Mouse (Mus musculus) adrenal gland, postnatal 36 days (tissue): ENCODE measurements around the gene Zfp111. TPM values are rescaled to one million over a fixed set of nuclear protein-coding genes. Genes with fewer than 3 reads are reported as not detected.

Experiments used
- DNase-seq, 2 experiments: peaks; one replicate each; pipeline ENCODE4 v3.0.0; 2021; ENCODE audit warnings: mixed read lengths in 1 of 2
- long read RNA-seq, 2 experiments: library from polyadenylated mRNA; stranded (forward); transcript quantifications; one replicate each; pipeline ENCODE4 v2.0.0; 2021; ENCODE audit warnings: borderline sequencing depth in 2 of 2
- total RNA-seq, 2 experiments: library from RNA; stranded (reverse); gene quantifications; 2 replicates each; pipeline ENCODE4 v1.2.3; 2021

Gene Zfp111
- 1 to 10 TPM; 8.1 to 9.9 TPM for total RNA-seq
- long read RNA-seq, experiment 1, full-length matches to known transcripts = 4 of 4 reads
- long read RNA-seq, experiment 1, partial matches to known transcripts = 0 of 4 reads
- long read RNA-seq, experiment 1, other reads (novel, unspliced or antisense) = 0 of 4 reads
- long read RNA-seq, experiment 2 = 0 reads

DNA sequence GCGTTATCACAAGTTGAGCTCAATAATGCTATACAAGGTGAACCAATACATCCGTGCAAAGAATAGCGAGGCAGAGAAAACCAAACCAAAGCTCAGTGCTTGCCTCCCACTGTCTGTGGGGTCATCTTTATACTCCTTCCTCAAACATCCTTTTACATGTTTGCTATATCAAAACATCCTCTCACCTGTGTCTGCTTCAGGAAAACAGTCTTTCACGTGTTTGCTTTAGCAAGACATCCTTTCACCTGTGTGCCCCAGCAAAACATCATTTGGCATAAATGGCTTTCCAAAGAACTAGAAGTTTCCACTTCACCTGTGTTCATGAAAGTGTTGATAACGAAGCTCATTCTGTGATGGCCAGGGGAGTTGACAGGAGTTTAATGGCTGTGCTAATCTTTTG, at the start of gene Zfp111:
Zfp111 (minus strand) TSS at position 101 of the 400 bp plus-strand sequence.
- DNase-seq = no peak

DNA sequence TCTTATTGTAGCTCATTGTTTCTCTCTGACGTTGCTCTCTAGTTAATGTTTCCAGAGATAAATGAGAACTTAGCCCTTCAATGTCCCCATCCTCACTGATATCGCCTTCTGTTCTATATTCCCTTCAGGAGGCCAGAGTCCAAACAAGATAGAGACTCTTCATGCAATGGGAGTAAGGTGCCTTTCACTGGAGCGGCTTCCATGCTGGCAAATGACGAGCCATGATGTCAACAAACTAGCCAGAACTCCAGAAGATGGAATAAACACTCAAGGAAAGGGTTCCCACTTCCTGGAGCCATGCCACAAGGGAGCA, 48.7 kb upstream of the Zfp111 start:
- DNase-seq = no peak

DNA sequence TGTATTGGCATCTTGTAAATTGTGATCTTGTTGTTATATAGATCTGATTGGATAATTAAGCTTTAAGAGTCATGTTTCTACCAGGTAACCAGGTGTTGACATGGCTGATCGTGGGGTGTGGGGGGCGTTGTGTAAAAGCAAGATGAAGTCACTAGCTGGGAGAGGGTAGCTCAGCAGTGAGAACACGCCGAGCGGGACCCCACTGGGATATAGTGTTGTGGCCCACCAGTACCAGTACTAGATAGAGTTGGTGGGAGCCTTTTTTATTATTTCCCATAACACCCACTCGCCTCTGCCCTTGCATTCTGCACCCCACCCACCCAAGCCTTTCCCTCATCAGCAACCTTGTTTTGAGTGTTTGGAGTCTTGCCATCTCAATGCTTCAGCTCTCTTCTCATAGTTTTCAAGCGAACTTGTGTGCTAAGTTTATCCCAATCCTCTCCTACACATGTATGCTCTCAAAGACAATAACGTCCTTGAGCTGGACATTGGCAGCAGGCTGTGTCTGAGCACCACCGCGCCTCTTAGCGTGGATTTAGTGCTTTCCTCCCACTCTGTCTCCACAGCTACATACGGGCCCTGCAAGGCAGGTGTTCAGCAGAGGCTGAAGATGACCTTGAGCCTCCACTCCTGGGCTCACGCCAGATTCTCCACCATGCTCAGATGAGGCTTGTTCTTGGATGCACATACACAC, 48.2 kb upstream of the Zfp111 start:
- no peak for DNase-seq

DNA sequence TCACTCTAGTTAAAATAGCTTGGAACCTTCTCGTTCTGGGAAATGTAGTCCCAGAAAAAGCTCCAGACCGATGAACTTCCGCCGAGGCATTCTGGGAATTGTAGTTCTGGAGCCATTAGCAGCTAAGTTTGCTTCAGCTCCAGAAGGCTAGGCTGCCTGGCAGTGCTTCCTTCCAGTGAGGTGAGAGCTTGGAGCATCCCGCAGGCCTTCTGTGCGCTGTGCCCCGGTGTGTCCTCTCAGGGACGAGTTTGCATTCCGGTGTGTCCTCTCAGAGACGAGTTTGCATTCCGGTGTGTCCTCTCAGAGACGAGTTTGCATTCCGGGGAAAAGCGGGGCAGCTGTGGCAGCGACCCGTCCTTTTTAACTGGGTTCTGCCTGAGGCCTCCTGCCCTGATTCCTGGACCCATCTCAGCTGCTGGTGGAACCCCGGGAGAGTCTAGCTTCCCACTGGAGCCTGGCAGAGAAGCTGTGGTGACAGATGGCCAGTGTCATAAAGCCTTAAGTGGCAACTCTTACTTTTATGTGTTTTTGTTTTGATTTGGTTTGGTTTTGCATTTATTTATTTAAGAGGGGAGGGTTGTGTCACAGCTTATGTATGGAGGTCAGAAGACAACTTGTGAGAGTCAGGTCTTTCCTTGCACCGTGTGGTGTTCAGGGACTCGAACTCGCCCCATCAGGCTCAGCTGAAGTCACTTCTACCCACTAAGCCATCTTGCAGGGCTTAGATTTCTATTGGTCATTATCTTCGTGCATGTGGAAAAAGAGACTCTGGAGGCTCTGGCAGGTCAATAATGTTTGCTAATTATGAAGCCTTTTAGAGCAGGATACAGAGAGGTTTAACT, 43.6 kb upstream of the Zfp111 start, which contains the start of gene Zfp108:
Zfp108 (plus strand) TSS at position 162 of the 842 bp plus-strand sequence.
- DNase-seq = peak; percentile 83 to 88

DNA sequence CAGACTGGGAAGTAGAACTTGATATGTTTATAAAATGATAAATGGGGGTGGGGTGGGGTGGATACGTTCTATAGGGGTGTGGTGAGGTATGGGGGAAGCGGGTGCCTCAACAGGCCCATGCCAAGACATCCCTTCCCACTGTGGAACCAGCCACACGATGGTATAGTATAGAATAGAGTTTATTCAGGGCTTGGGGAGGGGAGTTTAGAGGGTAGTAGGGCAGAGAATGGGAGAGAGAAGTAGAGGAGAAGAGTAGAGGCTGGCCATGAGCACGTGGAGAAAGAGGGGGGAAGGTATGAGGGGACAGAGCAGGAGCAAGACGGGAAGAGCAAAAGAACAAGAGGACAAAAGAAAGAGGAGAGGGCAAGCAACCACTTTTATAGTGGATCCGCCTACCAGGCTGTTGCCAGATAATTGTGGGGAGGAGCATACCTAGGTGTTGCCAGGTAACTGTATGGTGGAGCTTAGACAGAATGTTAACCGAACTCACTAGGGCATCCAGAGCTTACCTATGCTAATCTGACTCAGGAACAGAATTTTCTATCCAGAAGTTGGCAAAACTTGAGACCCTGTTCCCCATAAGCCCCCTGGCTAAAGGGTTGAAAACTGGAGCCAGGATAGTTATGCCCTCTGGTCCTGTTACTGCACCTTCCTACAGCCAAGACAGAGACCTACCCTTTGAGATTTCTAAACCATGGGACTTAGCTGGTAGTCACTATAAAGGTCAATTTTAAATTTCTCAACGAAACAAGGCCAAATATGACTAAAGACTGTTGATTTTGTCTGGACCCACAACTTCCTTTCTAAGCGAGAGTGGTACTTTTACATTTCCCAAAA, 42.8 kb upstream of the Zfp111 start:
- no peak for DNase-seq

DNA sequence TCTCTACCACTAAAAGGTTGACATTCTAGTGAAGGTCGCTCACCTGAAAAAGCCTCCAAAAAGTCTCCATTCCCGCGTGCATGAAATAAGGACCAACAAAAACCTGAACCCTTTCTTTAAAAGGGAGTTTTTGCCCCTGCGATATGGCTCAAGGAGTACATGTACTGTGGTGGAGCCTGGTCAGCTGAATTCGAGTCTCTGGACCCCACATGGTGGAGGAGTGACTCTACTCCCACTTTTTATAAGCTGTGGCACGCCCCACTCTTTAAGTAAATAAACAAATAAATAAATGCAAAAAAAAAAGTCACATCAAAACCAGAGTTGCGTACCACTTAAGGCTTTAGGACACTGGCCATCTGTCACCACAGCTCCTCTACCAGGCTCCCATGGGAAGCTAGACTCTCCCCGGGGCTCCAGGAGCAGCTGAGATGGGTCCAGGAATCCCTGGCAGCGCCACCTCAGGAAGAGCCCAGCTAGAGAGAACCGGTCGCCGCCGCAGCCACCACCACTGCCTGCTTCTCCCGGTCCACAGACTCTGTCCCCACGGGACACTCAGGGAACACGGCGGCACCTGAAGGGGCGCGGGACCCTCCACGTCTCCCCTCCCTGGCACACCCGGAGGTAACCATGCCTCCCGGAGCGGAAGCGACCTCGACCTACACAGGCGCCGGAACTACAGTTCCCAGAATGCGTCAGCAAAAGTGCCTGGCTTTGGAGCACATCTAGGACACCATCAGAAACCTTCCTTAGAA, 26.0 kb upstream of the Zfp111 start, which contains the start of gene Zfp109:
Zfp109 (minus strand) TSS at position 521 of the 752 bp plus-strand sequence.
- DNase-seq = peak; percentile 77 to 78

DNA sequence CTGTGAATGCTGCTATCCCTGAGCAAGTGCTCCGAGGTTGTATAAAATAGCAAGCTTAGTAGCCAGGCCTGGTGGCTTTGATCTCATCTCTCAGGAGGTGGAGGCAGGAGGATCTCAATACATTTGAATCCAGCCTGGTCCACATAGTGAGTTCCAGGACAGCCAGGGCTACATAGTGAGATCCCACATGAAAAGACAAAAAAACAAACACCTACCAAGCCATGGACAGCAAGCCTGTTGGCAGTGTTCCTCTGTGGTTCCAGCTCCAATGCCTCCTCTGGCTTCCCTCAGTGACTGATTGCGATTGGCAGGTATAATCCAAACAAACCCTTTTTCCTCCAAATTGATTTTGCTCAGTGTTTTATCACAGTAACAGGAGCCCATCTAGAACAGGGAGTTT, 947 bp downstream of the Zfp111 start:
- DNase-seq = no peak

DNA sequence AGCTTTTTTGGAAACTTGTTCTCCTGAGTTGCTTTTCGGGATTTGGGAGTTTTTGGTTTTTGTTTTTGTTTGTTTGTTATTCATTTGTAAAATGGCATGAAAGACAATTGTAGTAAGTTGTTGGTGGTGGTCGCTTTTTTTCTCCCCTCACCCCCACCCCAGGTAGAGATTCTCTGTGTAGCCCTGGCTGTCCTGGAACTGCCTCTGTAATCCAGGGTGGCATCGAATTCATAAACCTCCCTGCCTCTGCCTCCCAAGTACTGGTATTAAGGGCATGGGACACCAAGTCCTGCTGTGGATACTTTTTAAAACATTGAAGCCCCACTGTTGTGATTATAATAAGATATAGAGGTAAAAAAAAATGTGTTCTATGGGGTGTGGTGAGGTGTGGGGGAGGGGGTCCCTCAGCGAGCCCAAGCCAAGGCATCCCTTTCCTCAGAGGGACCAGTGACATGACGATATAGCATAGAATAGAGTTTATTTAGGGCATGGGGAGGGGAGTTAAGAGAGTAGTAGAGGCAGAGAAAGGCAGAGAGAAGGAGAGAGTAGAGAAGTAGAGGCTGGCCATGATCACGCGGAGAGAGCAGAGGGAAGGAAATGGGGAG, 2.9 kb downstream of the Zfp111 start:
- no peak for DNase-seq

DNA sequence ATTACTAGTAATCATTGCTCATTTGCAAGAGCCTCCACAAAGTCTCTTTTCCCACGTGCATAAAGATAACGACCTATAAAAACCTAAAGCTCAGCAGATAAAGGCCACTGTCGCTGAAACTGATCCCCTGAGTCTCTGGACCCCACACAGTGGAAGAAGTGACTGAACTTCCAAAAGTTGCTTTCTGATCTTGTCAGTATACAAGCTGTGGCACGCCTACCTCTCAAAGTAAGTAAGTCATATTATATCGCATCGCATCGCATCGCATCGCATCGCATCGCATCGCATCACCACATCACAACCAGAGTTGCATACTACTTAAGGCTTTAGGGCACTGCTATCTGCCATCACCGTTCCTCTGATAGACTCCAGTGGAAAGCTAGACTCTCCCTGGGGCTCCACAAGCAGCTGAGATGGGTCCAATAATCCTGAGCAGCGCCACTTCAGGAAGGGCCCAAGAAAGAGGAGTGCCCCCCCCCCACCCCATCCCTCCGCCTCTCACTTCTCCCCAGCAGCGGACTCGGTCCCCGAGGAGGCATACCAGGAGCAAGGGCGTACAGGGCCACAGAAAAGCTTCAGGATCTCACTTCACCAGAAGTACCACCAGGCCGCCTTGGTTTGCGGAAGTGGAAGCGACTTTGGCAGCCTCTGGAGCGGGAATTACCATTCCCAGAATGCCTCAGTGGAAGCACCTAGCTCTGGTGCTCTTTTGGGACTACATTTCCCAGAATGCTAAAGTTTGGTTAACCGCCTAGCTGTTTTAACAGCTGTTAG, 3.6 kb downstream of the Zfp111 start:
- DNase-seq = peak; percentile 70 to 73

DNA sequence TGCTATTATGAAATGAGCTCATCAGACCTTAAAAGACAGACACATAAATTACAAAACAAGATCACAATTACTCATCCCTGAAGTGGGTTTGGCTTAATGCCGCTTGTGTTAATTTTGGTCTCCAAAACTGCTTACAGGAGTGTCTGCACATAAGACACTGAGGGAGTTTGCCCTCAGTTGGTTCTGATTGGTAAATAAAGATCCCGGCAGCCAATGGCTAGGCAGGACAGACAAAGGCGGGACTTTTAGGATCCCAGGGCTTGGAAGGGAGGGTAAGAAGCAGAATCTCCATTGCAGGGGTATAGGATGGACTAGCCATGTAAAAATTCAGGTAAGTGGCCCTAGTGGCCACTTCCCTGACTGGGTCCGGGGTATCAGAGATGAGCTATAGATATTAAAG, 14.3 kb downstream of the Zfp111 start:
- DNase-seq = no peak

DNA sequence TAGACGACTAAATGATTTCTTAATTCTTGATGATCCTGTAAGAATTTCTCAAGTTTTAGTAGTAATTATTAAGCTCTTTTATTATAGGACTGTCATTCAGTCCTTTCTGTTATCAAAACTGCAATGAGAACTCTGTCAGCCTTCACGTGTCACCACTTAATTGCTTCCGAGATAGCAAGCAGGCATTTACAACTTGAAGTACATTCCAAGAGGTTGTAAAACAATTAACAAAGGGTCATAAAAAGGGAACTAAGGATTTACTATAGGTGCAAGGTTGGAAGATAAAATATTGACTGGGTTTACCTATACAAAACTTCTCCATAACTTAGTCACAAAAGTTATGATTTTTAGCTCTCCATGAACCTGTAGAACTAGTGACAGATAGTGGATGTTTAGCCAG, 18.1 kb downstream of the Zfp111 start:
- DNase-seq = no peak

DNA sequence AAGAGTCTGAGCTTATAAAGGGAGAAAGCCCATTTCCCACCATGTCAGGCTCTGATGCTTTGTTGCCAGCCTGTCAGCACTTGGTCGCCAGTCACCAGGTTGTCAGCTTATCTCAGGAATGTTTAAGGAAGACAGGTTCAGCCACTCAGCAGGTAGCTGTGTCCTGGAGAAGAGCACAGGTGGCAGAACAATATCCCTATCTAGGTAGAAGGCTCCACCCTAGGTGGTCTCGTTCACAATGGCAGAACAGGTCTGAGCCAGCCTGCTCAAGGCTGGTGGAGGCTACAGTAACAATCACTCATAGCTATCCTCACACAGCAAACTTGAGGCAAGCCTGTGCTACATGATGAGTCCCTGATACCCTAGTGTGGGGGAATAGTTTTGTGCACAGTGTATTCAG, 19.9 kb downstream of the Zfp111 start:
- DNase-seq = no peak

DNA sequence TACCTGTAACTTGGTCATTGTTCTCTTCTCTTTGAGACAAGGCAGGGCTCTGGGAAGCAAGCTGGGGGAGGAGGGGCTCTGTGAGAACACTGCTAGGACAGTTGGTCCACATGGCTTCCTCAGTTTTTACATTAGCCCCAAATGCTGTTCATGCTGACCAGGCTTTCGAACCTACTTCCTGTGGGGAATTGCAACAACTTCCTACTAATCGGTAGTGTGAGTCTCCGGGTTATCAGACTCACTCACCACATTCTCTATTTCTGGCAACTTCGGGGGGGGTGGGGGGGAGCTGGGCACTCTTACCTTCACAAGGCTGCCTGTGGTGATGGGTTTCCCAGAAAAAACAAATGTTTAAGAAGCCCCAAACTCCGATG, 21.7 kb downstream of the Zfp111 start:
- DNase-seq = no peak

DNA sequence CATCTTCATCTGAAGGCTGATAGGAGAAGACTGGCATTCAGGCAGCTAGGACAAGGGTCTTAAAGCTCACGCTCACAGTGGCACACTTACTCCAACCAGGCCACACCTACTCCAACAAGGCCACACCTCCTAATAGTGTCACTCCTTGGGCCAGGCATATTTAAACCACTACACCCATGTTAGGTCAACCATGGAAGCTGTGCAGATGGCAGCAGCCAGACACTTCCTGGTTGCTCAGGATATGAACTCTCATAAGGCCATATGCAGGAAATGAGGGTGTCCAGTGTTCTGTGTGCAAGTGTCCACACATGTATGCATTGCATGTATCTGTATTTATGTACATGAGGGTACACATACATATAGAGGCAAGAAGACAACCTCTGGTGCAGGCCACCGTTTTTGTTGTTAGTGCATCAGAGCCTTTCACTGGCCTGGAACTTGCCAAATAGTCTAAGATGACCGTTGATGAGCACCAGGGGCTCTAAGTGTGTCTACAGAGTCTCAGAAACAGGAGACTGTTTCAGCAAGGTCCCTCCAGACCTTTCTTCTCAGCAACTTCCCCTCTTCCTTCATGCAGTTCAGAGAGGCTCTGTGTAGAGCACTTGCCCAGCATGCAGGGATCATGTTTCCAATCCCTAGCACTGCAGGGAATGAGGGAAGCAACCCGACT, 22.2 kb downstream of the Zfp111 start:
- no peak for DNase-seq

DNA sequence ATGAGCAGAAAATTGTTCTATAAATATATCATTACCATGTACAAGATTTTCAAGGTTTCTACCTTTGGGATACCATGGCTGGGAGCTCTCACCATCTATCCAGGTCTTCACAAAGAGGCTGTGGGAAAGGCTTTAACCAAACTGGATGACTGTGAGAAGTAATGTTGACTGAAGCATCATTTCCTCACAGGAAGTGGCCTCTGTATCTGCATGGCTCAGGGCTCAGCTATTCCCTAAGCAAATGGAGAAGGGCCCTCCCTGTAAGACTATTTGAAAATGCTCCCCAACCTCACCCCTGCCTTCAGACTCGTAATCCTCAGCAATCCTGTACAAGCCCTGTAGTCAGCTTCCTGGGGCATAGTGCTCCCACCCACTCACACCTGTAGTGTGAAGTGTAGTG, 23.6 kb downstream of the Zfp111 start:
- no peak for DNase-seq

DNA sequence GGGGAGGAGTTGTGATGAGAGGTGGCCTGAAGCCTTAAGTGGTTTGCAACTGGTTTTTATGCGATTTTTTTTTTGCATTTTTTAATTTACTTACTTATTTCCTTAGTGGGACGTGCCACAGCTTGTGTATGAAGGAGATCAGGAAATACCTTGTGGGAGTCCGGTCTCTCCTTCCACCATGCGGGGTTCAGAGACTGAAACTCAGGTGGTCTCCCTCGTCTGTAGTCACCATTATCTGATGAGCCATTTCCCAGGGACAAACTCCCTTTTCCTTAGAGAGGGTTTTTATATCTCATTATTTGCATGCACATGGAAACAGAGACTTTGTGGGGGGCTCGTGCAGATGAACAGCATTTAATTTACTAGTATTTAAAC, 35.9 kb downstream of the Zfp111 start:
- no peak for DNase-seq

DNA sequence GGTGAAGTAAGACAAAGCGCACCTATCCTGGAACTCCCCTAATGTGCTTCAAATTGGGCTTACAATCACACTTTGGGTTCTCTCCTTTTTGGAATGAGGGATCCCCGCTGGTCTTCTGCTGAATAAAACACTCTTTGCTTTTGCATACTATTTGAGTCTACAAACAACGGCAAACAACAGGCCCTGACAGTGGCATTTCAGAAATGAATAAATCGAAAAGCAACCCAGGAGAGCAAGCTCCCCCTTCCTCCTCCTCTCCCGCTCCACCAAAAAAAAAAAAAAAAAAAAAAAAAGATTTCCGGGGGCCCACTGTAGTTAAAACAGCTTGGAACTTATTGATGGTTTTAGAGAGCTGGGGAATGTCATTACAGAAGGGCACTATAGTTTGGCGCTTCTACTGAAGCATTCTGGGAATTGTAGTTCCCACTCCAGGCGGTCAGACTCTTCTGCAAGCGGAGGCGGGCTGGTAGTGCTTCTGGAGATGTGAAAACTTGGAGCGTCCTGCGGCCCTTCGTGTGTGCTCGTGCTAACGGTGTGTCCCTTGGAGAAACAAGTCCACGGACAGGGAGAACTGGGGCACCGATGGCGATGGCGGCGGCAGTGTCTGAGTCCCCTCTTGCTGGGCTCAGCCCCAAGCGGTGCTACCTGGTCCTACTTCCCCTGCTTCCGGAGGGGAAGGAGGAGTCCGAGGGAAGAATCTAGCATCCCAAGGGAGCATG, 36.5 kb downstream of the Zfp111 start, which contains the start of gene Zfp114:
Zfp114 (plus strand) TSS at position 443 of the 719 bp plus-strand sequence.
- DNase-seq = peak; percentile 27 to 49

DNA sequence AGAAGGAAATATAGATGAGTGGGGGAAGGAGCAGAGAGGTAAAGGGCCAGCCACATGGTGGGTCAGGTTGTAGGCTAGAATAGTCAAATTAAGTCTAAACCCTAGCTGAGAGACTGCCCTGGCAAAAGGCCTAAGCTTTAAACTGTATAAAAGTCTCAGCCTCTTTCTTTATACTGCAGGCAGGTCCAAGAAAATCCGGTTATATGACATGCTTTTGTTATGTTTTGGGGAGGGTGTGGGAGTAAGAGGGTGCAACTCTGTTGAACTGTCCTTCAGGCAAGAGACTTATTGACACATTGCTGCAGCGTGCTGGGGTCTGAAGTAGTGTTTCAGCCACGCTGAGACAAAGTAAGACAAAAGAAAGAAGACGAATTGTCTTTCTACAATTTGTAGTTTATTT, 39.1 kb downstream of the Zfp111 start:
- no peak for DNase-seq

DNA sequence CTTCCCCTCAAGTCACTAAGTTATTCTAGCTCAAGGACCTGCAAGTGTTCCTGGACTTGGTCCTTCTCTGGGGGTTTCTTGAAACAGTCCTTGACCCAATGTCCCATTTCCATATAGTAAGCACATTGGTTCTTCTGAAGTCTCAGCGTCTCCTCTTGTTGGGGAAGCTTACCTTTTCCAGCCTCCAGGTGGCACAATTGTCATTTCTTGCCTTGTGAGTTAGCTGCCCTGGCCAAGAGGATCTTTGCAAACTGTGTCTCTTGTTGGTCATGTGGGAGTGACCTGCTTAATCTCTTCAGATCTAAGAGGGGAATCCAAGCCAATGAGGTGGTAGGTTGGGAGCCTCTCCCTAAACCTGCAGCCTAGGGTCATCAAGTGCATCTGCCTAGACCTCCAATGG, 58.0 kb downstream of the Zfp111 start:
- peak; percentile 5 to 7 for DNase-seq
